Mouse (Mus musculus) embryonic facial prominence, embryonic 11.5 days (tissue): ENCODE data around the gene Gm13283. TPM values are rescaled to one million over a fixed set of nuclear protein-coding genes. Genes with fewer than 3 reads are reported as not detected.
A peak's percentile ranks its signal among the peaks of the same experiment; 100 is the strongest.
"Not testable (repeated sequence)": the region's sequence is repeated elsewhere in the genome, so short reads cannot be mapped to it uniquely, and the experiment has no call there.

Experiments
- ATAC-seq: fragments of 200-750 bp; cut with Nextera tagmentation; replicated peaks from 2 replicates; pipeline ENCODE4 v1.8.0; 2017; ENCODE audit warnings: low read depth; ENCODE audit not compliant: insufficient number of reproducible peaks, low FRiP score, low TSS enrichment
- DNase-seq: peaks from one replicate; pipeline ENCODE4 v3.0.0-alpha.2; 2015; ENCODE audit warnings: low spot score
- H3K27ac ChIP-seq: fragments of 300-500 bp; sonication (generic); replicated peaks from 2 replicates; pipeline ENCODE4 v1.5.1; 2014; ENCODE audit warnings: mild to moderate bottlenecking, low read depth, low read length, control low read depth
- H3K27me3 ChIP-seq: fragments of 300-500 bp; sonication (generic); 2 replicates; pipeline ENCODE4 v1.6.1; 2014; ENCODE audit warnings: mild to moderate bottlenecking, low read length, moderate library complexity, mixed read lengths; ENCODE audit not compliant: control insufficient read depth, insufficient read depth
- H3K36me3 ChIP-seq: fragments of 300-500 bp; sonication (generic); replicated peaks from 2 replicates; pipeline ENCODE4 v1.6.1; 2014; ENCODE audit warnings: low read depth, mild to moderate bottlenecking, low read length, moderate library complexity, mixed read lengths; ENCODE audit not compliant: control insufficient read depth, insufficient read depth
- H3K4me1 ChIP-seq: fragments of 300-500 bp; sonication (generic); 2 replicates; pipeline ENCODE4 v1.6.1; 2014; ENCODE audit warnings: low read length, mixed read lengths; ENCODE audit not compliant: control insufficient read depth, insufficient read depth
- H3K4me2 ChIP-seq: fragments of 300-500 bp; sonication (generic); 2 replicates; pipeline ENCODE4 v1.6.1; 2014; ENCODE audit warnings: low read depth, mild to moderate bottlenecking, control low read depth, low read length, moderate library complexity
- H3K4me3 ChIP-seq: fragments of 300-500 bp; sonication (generic); 2 replicates; pipeline ENCODE4 v1.5.1; 2014; ENCODE audit warnings: low read depth, low read length, control low read depth
- H3K9ac ChIP-seq: fragments of 300-500 bp; sonication (generic); replicated peaks from 2 replicates; pipeline ENCODE4 v1.6.1; 2014; ENCODE audit warnings: mild to moderate bottlenecking, control low read depth, low read length
- H3K9me3 ChIP-seq: fragments of 300-500 bp; sonication (generic); replicated peaks from 2 replicates; pipeline ENCODE4 v1.6.1; 2016; ENCODE audit warnings: mild to moderate bottlenecking, low read length, inconsistent platforms, mixed read lengths; ENCODE audit not compliant: control insufficient read depth
- WGBS: fragments of 180-500 bp; shearing (Covaris S2); extraction: QIAGEN DNeasy Blood & Tissue Kit; methylation state at CpG from one replicate; pipeline ENCODE4 v1.1.7; 2014; 5-methylcytosine and 5-hydroxymethylcytosine counted together
- polyA plus RNA-seq: library from polyadenylated mRNA; unstranded; fragments of >200 nt; fragmentation: Nextera tagmentation; extraction: Ambion mirVana; gene quantifications from 2 replicates; pipeline ENCODE4 v1.2.1, GENCODE M21; 2014

The Gm13283 gene
- polyA plus RNA-seq, 1 experiment from 2014 or later: 0.28 TPM

DNA sequence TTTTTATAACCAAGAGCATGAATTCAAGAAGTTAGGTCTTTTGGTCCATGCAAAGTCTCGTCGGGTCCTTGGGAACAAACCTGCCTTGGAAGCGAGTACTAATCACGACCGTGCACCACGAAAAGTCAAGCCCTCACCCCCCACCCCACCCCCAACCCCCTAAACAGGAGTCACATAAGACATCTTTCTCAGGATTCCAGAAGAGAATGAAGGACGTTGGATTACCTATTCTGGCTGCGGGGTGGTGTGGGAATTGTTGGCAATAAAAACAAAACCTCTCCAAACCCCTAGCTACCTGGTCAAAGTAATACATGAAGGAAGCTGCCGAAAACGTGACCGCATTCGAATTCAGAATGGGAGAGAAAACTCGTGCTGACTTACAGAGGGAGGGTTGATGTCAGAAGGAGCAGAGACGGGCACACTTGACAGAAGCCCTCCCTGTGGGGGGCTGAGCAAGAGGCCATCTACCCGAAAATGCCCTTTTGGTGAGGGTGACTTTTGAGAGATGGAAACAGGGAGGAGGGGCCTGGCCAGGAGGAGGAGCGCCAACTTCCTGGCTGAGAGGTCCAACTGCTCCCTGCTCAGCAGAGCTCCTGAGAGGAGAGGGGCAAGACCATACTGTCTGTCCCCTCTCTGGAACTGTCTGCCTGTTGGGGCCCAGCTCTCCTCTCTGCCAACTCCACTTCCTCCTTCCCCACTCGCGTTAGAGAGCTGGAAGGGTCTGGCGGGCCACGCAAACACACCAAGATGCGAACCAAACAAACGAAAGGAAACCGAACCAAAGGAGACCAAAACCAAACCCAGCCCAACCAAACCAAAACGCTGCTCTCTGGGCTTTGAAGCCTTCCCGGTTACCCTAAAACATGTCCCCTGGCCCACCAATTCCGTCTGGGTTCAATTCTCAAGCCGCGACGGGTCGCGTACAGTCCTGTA is 3.1 kb upstream of the Gm13283 start:
- WGBS: 14% methylated on average over 28 of the region's 31 CpGs
- H3K27me3 ChIP-seq: not testable (repeated sequence)

DNA sequence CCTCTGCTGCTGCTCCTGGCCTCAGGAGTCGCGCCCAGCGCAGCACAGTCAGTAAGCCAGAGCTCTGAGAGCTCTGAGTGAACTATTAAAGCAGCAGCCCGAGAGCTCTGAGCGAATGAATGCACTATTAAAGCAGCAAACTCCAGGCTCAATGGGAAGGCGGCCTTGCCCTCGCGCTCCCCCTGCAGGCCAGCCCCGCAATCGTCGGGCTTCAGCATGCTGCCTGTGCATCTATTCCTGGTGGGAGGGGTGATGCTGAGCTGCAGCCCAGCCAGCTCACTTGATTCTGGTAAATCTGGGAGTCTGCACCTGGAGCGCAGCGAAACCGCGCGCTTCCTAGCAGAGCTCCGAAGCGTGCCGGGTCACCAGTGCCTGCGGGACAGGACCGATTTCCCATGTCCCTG is 2.3 kb upstream of the Gm13283 start:
- not testable (repeated sequence) for H3K9me3 ChIP-seq, H3K4me1 ChIP-seq, H3K27me3 ChIP-seq, H3K36me3 ChIP-seq
- H3K27ac ChIP-seq: peak overlapping the region; percentile 70
- H3K4me2 ChIP-seq: peak overlapping the region; percentile 64
- peak; percentile 100 for ATAC-seq
- DNase-seq: peak; percentile 87
- H3K9ac ChIP-seq: peak overlapping the region; percentile 60
- H3K4me3 ChIP-seq: peak overlapping the region; percentile 33
- under 1% methylated on average over 17 of the region's 21 CpGs for WGBS

More for the DNA sequence above, 3.1 kb upstream of the Gm13283 start:
- H3K4me2 ChIP-seq: peak overlapping the region; percentile 64
- ATAC-seq, H3K4me1 ChIP-seq, H3K36me3 ChIP-seq, H3K9me3 ChIP-seq: not testable (repeated sequence)
- H3K4me3 ChIP-seq: peak overlapping the region; percentile 33
- DNase-seq: peak; percentile 16
- peak overlapping the region; percentile 60 for H3K9ac ChIP-seq
- peak overlapping the region; percentile 70 for H3K27ac ChIP-seq

DNA sequence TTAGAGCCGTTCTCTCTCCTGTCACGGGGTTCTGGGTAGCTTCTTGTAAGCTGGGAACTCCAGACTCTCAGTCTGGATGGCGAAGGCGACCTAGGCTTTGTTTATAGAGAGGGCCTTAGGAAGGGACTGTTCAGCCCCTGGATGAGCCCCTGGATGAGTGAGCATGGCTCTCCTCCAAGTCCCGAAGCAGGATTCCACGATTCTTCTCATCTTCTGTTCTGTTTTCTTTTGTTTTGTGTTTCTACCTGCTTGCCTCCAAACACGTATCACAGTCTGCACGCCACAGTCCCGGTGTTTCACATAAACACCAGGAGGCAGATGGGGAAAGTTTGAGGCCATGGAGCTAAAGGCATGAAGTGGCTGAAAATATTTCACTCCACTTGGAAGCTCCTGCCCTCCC is 1.2 kb upstream of the Gm13283 start:
- WGBS: 85% methylated on average over 8 of the region's 9 CpGs

DNA sequence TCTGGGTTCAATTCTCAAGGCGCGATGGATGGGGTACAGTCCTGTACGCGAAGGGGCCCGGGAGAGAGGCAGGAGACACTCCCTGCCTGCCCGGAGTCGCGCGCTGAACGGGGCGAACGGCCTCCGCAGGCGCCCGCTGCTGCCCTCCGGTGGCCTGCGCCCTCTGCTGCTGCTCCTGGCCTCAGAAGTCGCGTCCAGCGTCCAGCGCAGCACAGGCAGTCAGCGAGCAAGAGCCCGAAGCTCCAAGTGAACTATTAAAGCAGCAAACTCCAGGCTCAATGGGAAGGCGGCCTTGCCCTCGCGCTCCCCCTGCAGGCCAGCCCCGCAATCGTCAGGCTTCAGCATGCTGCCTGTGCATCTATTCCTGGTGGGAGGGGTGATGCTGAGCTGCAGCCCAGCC is 512 bp downstream of the Gm13283 start:
- H3K36me3 ChIP-seq, H3K9ac ChIP-seq, ATAC-seq, H3K9me3 ChIP-seq, H3K27me3 ChIP-seq, H3K4me1 ChIP-seq, H3K27ac ChIP-seq: not testable (repeated sequence)
- peak overlapping the region; percentile 46 for H3K4me2 ChIP-seq
- WGBS: 0% methylated on average over 19 of the region's 28 CpGs
- DNase-seq: peak; percentile 79
- H3K4me3 ChIP-seq: peak overlapping the region; percentile 21

More for the DNA sequence above, 1.2 kb upstream of the Gm13283 start:
- not testable (repeated sequence) for H3K4me2 ChIP-seq, H3K9ac ChIP-seq, H3K9me3 ChIP-seq, H3K4me1 ChIP-seq, H3K4me3 ChIP-seq, ATAC-seq, H3K27me3 ChIP-seq, H3K36me3 ChIP-seq, DNase-seq, H3K27ac ChIP-seq

DNA sequence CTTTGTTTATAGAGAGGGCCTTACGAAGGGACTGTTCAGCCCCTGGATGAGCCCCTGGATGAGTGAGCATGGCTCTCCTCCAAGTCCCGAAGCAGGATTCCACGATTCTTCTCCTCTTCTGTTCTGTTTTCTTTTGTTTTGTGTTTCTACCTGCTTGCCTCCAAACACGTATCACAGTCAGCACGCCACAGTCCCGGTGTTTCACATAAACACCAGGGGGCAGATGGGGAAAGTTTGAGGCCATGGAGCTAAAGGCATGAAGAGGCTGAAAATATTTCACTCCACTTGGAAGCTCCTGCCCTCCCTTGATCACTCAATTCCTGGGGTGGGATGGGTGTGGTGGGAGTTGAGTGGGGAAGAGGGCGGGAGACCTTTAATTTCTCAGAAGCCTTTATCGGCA is 1.9 kb downstream of the Gm13283 start:
- WGBS: 74% methylated on average over 6 of the region's 8 CpGs
- ATAC-seq: not testable (repeated sequence)

DNA sequence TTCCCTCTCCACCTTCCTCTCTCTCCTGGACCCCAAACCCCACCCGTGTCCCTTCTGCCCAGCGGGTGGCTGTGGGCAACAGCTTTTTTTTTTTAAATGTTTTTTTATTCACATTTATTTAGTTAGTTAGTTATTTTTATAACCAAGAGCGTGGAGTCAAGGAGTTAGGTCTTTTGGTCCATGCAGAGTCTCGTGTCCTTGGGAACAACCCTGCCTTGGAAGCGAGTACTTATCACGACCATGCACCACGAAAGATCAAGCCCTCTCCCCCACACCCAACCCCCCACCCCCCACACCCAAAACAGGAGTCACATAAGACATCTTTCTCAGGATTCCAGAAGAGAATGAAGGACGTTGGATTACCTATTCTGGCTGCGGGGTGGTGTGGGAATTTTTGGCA is 2.4 kb downstream of the Gm13283 start:
- not testable (repeated sequence) for H3K27ac ChIP-seq, H3K4me2 ChIP-seq
- 60% methylated on average over 7 of the region's 9 CpGs for WGBS

More for the DNA sequence above, 1.9 kb downstream of the Gm13283 start:
- not testable (repeated sequence) for DNase-seq, H3K4me1 ChIP-seq, H3K4me3 ChIP-seq, H3K27ac ChIP-seq, H3K9ac ChIP-seq, H3K4me2 ChIP-seq, H3K27me3 ChIP-seq, H3K9me3 ChIP-seq, H3K36me3 ChIP-seq

DNA sequence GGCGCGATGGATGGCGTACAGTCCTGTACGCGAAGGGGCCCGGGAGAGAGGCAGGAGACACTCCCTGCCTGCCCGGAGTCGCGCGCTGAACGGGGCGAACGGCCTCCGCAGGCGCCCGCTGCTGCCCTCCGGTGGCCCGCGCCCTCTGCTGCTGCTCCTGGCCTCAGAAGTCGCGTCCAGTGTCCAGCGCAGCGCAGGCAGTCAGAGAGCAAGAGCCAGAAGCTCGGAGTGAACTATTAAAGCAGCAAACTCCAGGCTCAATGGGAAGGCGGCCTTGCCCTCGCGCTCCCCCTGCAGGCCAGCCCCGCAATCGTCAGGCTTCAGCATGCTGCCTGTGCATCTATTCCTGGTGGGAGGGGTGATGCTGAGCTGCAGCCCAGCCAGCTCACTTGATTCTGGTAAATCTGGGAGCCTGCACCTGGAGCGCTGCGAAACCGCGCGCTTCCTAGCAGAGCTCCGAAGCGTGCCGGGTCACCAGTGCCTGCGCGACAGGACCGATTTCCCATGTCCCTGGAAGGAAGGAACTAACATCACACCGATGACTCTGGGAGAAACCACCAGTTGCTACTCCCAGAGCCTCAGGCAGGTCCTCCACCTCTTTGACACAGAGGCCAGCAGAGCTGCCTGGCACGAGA is 3.6 kb downstream of the Gm13283 start:
- 4% methylated on average over 26 of the region's 42 CpGs for WGBS
- not testable (repeated sequence) for ATAC-seq

More for the DNA sequence above, 2.4 kb downstream of the Gm13283 start:
- H3K36me3 ChIP-seq, H3K27me3 ChIP-seq, H3K9me3 ChIP-seq, ATAC-seq, DNase-seq, H3K4me3 ChIP-seq, H3K9ac ChIP-seq, H3K4me1 ChIP-seq: not testable (repeated sequence)

DNA sequence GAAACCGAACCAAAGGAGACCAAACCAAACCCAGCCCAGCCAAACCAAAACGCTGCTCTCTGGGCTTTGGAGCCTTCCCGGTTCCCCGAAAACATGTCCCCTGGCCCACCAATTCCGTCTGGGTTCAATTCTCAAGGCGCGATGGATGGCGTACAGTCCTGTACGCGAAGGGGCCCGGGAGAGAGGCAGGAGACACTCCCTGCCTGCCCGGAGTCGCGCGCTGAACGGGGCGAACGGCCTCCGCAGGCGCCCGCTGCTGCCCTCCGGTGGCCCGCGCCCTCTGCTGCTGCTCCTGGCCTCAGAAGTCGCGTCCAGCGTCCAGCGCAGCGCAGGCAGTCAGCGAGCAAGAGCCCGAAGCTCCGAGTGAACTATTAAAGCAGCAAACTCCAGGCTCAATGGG is 13.6 kb downstream of the Gm13283 start, which contains the start of gene Gm13290:
TSS of gene Gm13290 (plus strand) at position 301 of the 400 bp plus-strand sequence.
- H3K4me3 ChIP-seq: not testable (repeated sequence)
- WGBS: no CpG with 5 or more reads among the region's 32 CpGs

More for the DNA sequence above, 3.6 kb downstream of the Gm13283 start:
- Histone ChIP-seq H3K4me3 (peak overlapping the region; percentile 25), H3K4me2 (peak overlapping the region; percentile 38)
- not testable (repeated sequence) for H3K4me1 ChIP-seq, H3K9ac ChIP-seq, H3K9me3 ChIP-seq, H3K36me3 ChIP-seq, H3K27me3 ChIP-seq, H3K27ac ChIP-seq
- DNase-seq: peak; percentile 71

More for the DNA sequence above, 13.6 kb downstream of the Gm13283 start, which contains the start of gene Gm13290:
- H3K27ac ChIP-seq, H3K9me3 ChIP-seq, ATAC-seq, H3K27me3 ChIP-seq, H3K9ac ChIP-seq, H3K36me3 ChIP-seq, H3K4me1 ChIP-seq, DNase-seq, H3K4me2 ChIP-seq: not testable (repeated sequence)
